Comparison of ENCODE assay signal across 22 mouse cellular contexts in the genomic region with DNA sequence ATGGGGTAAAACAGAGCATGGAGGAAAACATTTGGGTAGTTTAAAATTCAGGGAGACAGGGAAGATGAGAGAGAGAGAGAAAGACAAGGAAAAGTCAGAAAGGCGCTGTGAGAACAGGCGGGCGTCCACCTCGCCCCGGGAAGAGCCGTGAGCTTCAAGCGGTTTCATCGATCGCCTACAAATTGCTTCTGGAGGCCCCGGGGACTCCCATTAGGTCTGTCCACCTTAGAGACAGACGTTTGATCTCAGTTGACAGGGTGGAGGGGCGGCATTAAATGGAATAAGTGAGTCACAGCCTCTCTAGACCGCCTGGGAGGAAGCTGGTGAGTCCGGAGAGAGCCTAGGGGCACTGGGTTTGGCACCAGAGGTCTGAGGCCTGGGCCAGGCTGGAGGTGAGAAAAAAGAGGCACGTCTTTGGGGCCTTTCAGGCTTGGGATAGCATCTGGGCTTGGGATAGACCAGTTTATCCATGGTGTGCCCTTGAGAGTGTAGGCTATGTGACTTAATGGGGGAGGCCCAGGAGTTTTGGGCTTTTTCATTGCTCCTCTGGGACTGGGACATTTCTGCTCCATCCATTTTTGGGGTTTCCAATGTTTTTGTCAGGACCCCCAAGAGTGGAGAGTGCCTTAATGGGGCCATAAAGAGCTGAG. TPM values are rescaled to one million over a fixed set of nuclear protein-coding genes. Genes with fewer than 3 reads are reported as not detected.
A peak's percentile ranks its signal among the peaks of the same experiment; 100 is the strongest.
DNase-seq lines count a peak whose midpoint lies in the region; ATAC-seq and TF ChIP-seq lines count a peak whose summit lies in the region.
"Had no signal": no experiment of that assay in that cellular context is flagged by ENCODE, and none has a peak within 500 bp of the region (broad histone marks: within the 10 kb centered on the region; RNA-seq: fewer than 3 reads in every experiment).

No protein-coding gene starts in this region.

- no peak for DNase-seq in spleen, adult 2 months (ENCODE audit: low read depth in 1 of 2, low spot score in 2 of 2)
- DNase-seq in spleen, adult 18-20 months: no peak
- peak; percentile 47 for DNase-seq in embryo, embryonic 9.5 days (ENCODE audit: extremely low spot score)
- no peak for DNase-seq in Muller cell, postnatal 12 days (ENCODE audit: inconsistent ontology term)
- DNase-seq: adrenal gland, postnatal 14 days; cerebellum, adult 9-10 months; gastrocnemius, adult 2 months; kidney, adult 2 months; kidney, postnatal 10 days; lung, adult 2 months had no signal

- H3K9ac ChIP-seq in hindbrain, embryonic 13.5 days: no peak overlapping the region
- H3K9ac ChIP-seq in hindbrain, embryonic 16.5 days (ENCODE audit: low read depth, low read length): no peak overlapping the region
- H3K9ac ChIP-seq in stomach, embryonic 16.5 days (ENCODE audit: low read length): no peak overlapping the region
- H3K9ac ChIP-seq: forebrain, embryonic 13.5 days; limb, embryonic 12.5 days had no signal

- ATAC-seq in hindbrain, embryonic 13.5 days (ENCODE audit: low FRiP score): no peak
- ATAC-seq in hindbrain, embryonic 16.5 days: no peak
- no peak for ATAC-seq in stomach, embryonic 16.5 days (ENCODE audit: insufficient read depth, low FRiP score)
- ATAC-seq: forebrain, embryonic 13.5 days had no signal

- no peak overlapping the region for H3K4me2 ChIP-seq in hindbrain, embryonic 13.5 days
- H3K4me2 ChIP-seq in hindbrain, embryonic 16.5 days (ENCODE audit: low read length): no peak overlapping the region
- H3K4me2 ChIP-seq in stomach, embryonic 16.5 days (ENCODE audit: low read depth, low read length): no peak overlapping the region
- H3K4me2 ChIP-seq: forebrain, embryonic 13.5 days; liver, embryonic 11.5 days had no signal

- no peaks in the 10 kb centered on the region for H3K36me3 ChIP-seq in hindbrain, embryonic 13.5 days
- no peaks in the 10 kb centered on the region for H3K36me3 ChIP-seq in hindbrain, embryonic 16.5 days (ENCODE audit: control insufficient read depth, insufficient read depth, low read length)
- H3K36me3 ChIP-seq in spleen, adult 2 months (ENCODE audit: control insufficient read depth, insufficient read depth, low read length): no peaks in the 10 kb centered on the region
- H3K36me3 ChIP-seq in stomach, embryonic 16.5 days (ENCODE audit: control insufficient read depth, insufficient read depth, low read length): no peaks in the 10 kb centered on the region
- H3K36me3 ChIP-seq: embryonic facial prominence, embryonic 13.5 days; limb, embryonic 12.5 days had no signal

- no peak for TF ChIP-seq POLR2A in spleen, adult 2 months (IDR thresholded peaks at IDR 0.05; ENCODE audit: low read depth, low read length)

- H3K4me3 ChIP-seq in hindbrain, embryonic 13.5 days: 0 out of 2 replicates have a peak overlapping the region, but pooled peaks have one; percentile 7
- H3K4me3 ChIP-seq in hindbrain, embryonic 16.5 days (ENCODE audit: low read length): no peak overlapping the region
- H3K4me3 ChIP-seq in spleen, adult 2 months (ENCODE audit: extremely low read depth, insufficient read depth, insufficient read length): no peak overlapping the region
- H3K4me3 ChIP-seq in stomach, embryonic 16.5 days (replicated peaks; ENCODE audit: low read length): 0 out of 2 replicates have a peak overlapping the region, but pooled peaks have one; percentile 2
- H3K4me3 ChIP-seq: forebrain, embryonic 13.5 days; layer of hippocampus, adult 2 months had no signal

- 1% methylated on average over 15 of the region's 15 CpGs for WGBS in hindbrain, embryonic 13.5 days
- 1% methylated on average over 15 of the region's 15 CpGs for WGBS in hindbrain, embryonic 16.5 days
- 8% methylated on average over 15 of the region's 15 CpGs for WGBS in spleen, adult 2 months
- 5% methylated on average over 15 of the region's 15 CpGs for WGBS in stomach, embryonic 16.5 days

- H3K9me3 ChIP-seq in hindbrain, embryonic 13.5 days: no peaks in the 10 kb centered on the region
- H3K9me3 ChIP-seq in hindbrain, embryonic 16.5 days (ENCODE audit: control insufficient read depth, low read length): no peaks in the 10 kb centered on the region
- no peaks in the 10 kb centered on the region for H3K9me3 ChIP-seq in stomach, embryonic 16.5 days (replicated peaks; ENCODE audit: control insufficient read depth, low read length)
- H3K9me3 ChIP-seq: embryonic facial prominence, embryonic 13.5 days; forebrain, embryonic 13.5 days; limb, embryonic 12.5 days; megakaryocyte, embryonic 14.5 days had no signal

- H3K4me1 ChIP-seq in hindbrain, embryonic 13.5 days (replicated peaks): peaks cover 20% of the 10 kb centered on the region
- H3K4me1 ChIP-seq in hindbrain, embryonic 16.5 days (ENCODE audit: control insufficient read depth, insufficient read depth, low read depth, low read length): peaks cover 7% of the 10 kb centered on the region
- H3K4me1 ChIP-seq in spleen, adult 2 months (ENCODE audit: control insufficient read depth, insufficient read depth, insufficient read length): no peaks in the 10 kb centered on the region
- H3K4me1 ChIP-seq in stomach, embryonic 16.5 days (ENCODE audit: control insufficient read depth, insufficient read depth, low read length): peaks cover 8% of the 10 kb centered on the region; the same call in 1 of the 2 replicates

- H3K27ac ChIP-seq in hindbrain, embryonic 13.5 days: no peak overlapping the region
- no peak overlapping the region for H3K27ac ChIP-seq in hindbrain, embryonic 16.5 days (ENCODE audit: low read depth, low read length)
- peak overlapping the region; percentile 48 for H3K27ac ChIP-seq in spleen, adult 2 months (ENCODE audit: insufficient read depth, low read length)
- no peak overlapping the region for H3K27ac ChIP-seq in stomach, embryonic 16.5 days (ENCODE audit: low read length)
- H3K27ac ChIP-seq: forebrain, embryonic 13.5 days; gastrocnemius, adult 2 months; layer of hippocampus, adult 2 months; limb, embryonic 12.5 days had no signal

- peaks cover 98% of the 10 kb centered on the region for H3K27me3 ChIP-seq in hindbrain, embryonic 13.5 days
- peaks cover 79% of the 10 kb centered on the region for H3K27me3 ChIP-seq in hindbrain, embryonic 16.5 days (replicated peaks; ENCODE audit: control insufficient read depth, insufficient read depth, low read length)
- peaks cover 27% of the 10 kb centered on the region for H3K27me3 ChIP-seq in spleen, adult 2 months (ENCODE audit: control insufficient read depth, insufficient read depth, low read length)
- H3K27me3 ChIP-seq in stomach, embryonic 16.5 days (ENCODE audit: control insufficient read depth, insufficient read depth, low read length): peaks cover 93% of the 10 kb centered on the region

- no peak for TF ChIP-seq CTCF in spleen, adult 2 months (IDR thresholded peaks at IDR 0.05; ENCODE audit: extremely low read depth, insufficient read depth, insufficient read length, insufficient replicate concordance)

RNA-seq across cellular contexts. Expression of gene Tlx1, which starts 4.8 kb away (rescaled TPM):
- polyA plus RNA-seq in hindbrain, embryonic 13.5 days (2015; fragmentation: Nextera tagmentation; extraction: Ambion mirVana): 3.0 and 5.1 TPM in 2 replicates
- polyA plus RNA-seq in hindbrain, embryonic 16.5 days (2015; fragmentation: Nextera tagmentation; extraction: Ambion mirVana): 1.2 and 1.3 TPM in 2 replicates
- 37.3 and 51.1 TPM in 2 replicates for polyA plus RNA-seq in spleen, adult 2 months (2012; rRNA removed)
- 1.1 and 3.5 TPM in 2 replicates for polyA plus RNA-seq in stomach, embryonic 16.5 days (2015; fragmentation: Nextera tagmentation; extraction: Ambion mirVana)
- polyA plus RNA-seq: C2C12; kidney, adult 2 months; lung, adult 2 months; midbrain, postnatal 0 days; small intestine, adult 2 months had no signal

Comparison
In these comparisons a context has a peak if more than half of its experiments do, and no peak if none do; other contexts are left out.
1. H3K4me3 ChIP-seq: peak in hindbrain, embryonic 13.5 days (single experiment) and stomach, embryonic 16.5 days (single experiment); none in hindbrain, embryonic 16.5 days (single experiment) and spleen, adult 2 months (single experiment).